Mouse (Mus musculus) liver, adult 2 months (tissue): ENCODE data around the gene Pcdh17.

Source experiments
- CTCF ChIP-seq: fragments of 200-500 bp; IDR thresholded peaks from 2 replicates; pipeline ENCODE4 v1.5.1; 2011; ENCODE audit warnings: low read depth, low read length, control low read depth
- POLR2A ChIP-seq: fragments of 200-500 bp; IDR thresholded peaks from 2 replicates; pipeline ENCODE4 v1.6.1; 2011; ENCODE audit warnings: low read length, control low read depth; ENCODE audit not compliant: insufficient read depth; ENCODE audit errors: extremely low read depth

DNA sequence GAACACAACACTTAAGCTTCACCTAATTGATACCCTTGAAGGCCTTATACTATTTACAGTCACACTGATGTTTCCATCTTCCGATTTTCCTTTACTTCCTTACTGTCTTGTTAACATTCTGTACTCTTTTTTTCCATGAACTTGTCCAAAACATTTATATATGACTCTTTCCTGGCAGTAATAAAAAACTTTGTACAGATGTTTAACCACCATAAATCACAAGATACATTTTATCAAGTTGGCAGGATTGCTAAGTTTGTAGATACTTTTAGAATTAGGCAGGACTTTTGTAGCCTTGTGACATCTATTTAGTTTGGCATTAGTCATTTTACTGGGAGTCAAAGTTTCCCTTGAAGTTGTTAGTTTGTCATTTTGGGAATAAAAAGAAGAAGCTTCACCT, 32.1 kb downstream of the Pcdh17 start:
- no peak for TF ChIP-seq POLR2A
- TF ChIP-seq CTCF: no peak
